Mouse (Mus musculus): Measurements from ENCODE around the gene Hdac7.

DNA sequence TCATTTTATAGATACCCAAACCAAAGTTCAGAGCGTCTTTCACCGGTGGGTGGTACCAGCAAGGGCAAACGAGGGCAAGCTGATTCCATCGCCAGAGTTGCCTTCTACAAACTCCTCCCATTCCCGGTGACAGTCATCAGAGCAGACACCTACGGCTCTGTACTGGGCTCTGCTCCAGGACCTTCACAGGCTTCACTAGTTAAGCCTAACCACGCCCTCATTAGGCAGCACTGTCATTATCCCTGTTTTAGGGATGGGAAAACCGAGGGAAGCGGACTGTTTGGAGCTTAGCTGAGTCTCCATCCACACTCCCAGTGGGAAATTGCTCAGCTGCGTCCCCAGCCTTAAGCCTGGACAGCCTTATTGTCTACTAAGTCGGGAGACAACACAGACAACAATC lies 45.7 kb upstream of the Hdac7 start:
- TF ChIP-seq CTCF (IDR thresholded peaks at IDR 0.05; ENCODE audit: low read depth) (no peak), EP300 (IDR thresholded peaks at IDR 0.05; ENCODE audit: low read depth) (no peak)

Measured in liver, embryonic 14.5 days (tissue).